Mouse (Mus musculus): ENCODE results near the gene Gm6583. TPM values are rescaled to one million over a fixed set of nuclear protein-coding genes. Genes with fewer than 3 reads are reported as not detected.

Gm6583 gene
- polyA plus RNA-seq, 1 experiment, result not detected

GRCm38 (mm10) chr5:112326446-112327009 is 29.3 kb downstream of the Gm6583 start:
- WGBS, result under 1% methylated on average over 33 of the region's 33 CpGs
- Histone ChIP-seq H3K27me3 (replicated peaks; ENCODE audit: control insufficient read depth, insufficient read depth, low read length) (no peaks in the 10 kb centered on the region), H3K27ac (ENCODE audit: insufficient read depth, low read depth, low read length) (no peak overlapping the region), H3K4me1 (ENCODE audit: control insufficient read depth, insufficient read depth, low read length) (peaks cover 3% of the 10 kb centered on the region; the same call in 1 of the 2 replicates), H3K36me3 (ENCODE audit: control insufficient read depth, insufficient read depth, low read length) (no peaks in the 10 kb centered on the region), H3K4me3 (ENCODE audit: insufficient read depth, low read depth, low read length) (peak overlapping the region; percentile 96)
- TF ChIP-seq POLR2A (IDR thresholded peaks at IDR 0.05; ENCODE audit: low read depth, low read length) (no peak), CTCF (conservative IDR thresholded peaks at IDR 0.05; ENCODE audit: insufficient read depth, insufficient read length, low read depth, low read length) (no peak)
- no peak for DNase-seq

- WGBS, result 7% methylated on average over 48 of the region's 48 CpGs
- Histone ChIP-seq H3K4me1 (ENCODE audit: control insufficient read depth, insufficient read depth, low read length) (peaks cover 3% of the 10 kb centered on the region; the same call in 1 of the 2 replicates), H3K27me3 (replicated peaks; ENCODE audit: control insufficient read depth, insufficient read depth, low read length) (no peaks in the 10 kb centered on the region), H3K27ac (ENCODE audit: insufficient read depth, low read depth, low read length) (peak within 1 kb of the TSS; percentile 71), H3K36me3 (ENCODE audit: control insufficient read depth, insufficient read depth, low read length) (no peaks in the 10 kb centered on the region), H3K4me3 (ENCODE audit: insufficient read depth, low read depth, low read length) (peak within 1 kb of the TSS; percentile 96)
- peak; percentile 64 for TF ChIP-seq POLR2A (IDR thresholded peaks at IDR 0.05; ENCODE audit: low read depth, low read length)
- 0 out of 2 replicates have a peak, but pooled peaks have one; percentile 23 for TF ChIP-seq CTCF (conservative IDR thresholded peaks at IDR 0.05; ENCODE audit: insufficient read depth, insufficient read length, low read depth, low read length)
- DNase-seq, result peak; percentile 97
These were observed 30.0 kb downstream of the Gm6583 start, which contains the start of gene Tfip11 for GRCm38 (mm10) chr5:112325546-112326445. Tfip11 (plus strand) TSS chr5:112326358.

GRCm38 (mm10) chr5:112324637-112325545 is 30.9 kb downstream of the Gm6583 start:
- 10% methylated on average over 24 of the region's 24 CpGs for WGBS
- Histone ChIP-seq H3K4me3 (ENCODE audit: insufficient read depth, low read depth, low read length) (peak overlapping the region; percentile 3; the same call in 1 of the 2 replicates), H3K36me3 (ENCODE audit: control insufficient read depth, insufficient read depth, low read length) (no peaks in the 10 kb centered on the region), H3K27me3 (replicated peaks; ENCODE audit: control insufficient read depth, insufficient read depth, low read length) (no peaks in the 10 kb centered on the region), H3K27ac (ENCODE audit: insufficient read depth, low read depth, low read length) (no peak overlapping the region), H3K4me1 (ENCODE audit: control insufficient read depth, insufficient read depth, low read length) (peaks cover 3% of the 10 kb centered on the region; the same call in 1 of the 2 replicates)
- TF ChIP-seq CTCF (conservative IDR thresholded peaks at IDR 0.05; ENCODE audit: insufficient read depth, insufficient read length, low read depth, low read length) (no peak), POLR2A (IDR thresholded peaks at IDR 0.05; ENCODE audit: low read depth, low read length) (no peak)
- peak; percentile 52 for DNase-seq

GRCm38 (mm10) chr5:112323246-112323645 is 32.6 kb downstream of the Gm6583 start:
- Histone ChIP-seq H3K4me3 (ENCODE audit: insufficient read depth, low read depth, low read length) (no peak overlapping the region), H3K36me3 (ENCODE audit: control insufficient read depth, insufficient read depth, low read length) (no peaks in the 10 kb centered on the region), H3K27me3 (replicated peaks; ENCODE audit: control insufficient read depth, insufficient read depth, low read length) (no peaks in the 10 kb centered on the region), H3K27ac (ENCODE audit: insufficient read depth, low read depth, low read length) (no peak overlapping the region), H3K4me1 (ENCODE audit: control insufficient read depth, insufficient read depth, low read length) (peaks cover 3% of the 10 kb centered on the region; the same call in 1 of the 2 replicates)
- TF ChIP-seq POLR2A (IDR thresholded peaks at IDR 0.05; ENCODE audit: low read depth, low read length) (no peak), CTCF (conservative IDR thresholded peaks at IDR 0.05; ENCODE audit: insufficient read depth, insufficient read length, low read depth, low read length) (no peak)
- 71% methylated on average over 6 of the region's 6 CpGs for WGBS
- no peak for DNase-seq

- Histone ChIP-seq H3K4me1 (ENCODE audit: control insufficient read depth, insufficient read depth, low read length) (peaks cover 3% of the 10 kb centered on the region; the same call in 1 of the 2 replicates), H3K27ac (ENCODE audit: insufficient read depth, low read depth, low read length) (no peak overlapping the region), H3K4me3 (ENCODE audit: insufficient read depth, low read depth, low read length) (no peak overlapping the region), H3K27me3 (replicated peaks; ENCODE audit: control insufficient read depth, insufficient read depth, low read length) (no peaks in the 10 kb centered on the region), H3K36me3 (ENCODE audit: control insufficient read depth, insufficient read depth, low read length) (no peaks in the 10 kb centered on the region)
- 86% methylated on average over 4 of the region's 4 CpGs for WGBS
- TF ChIP-seq CTCF (conservative IDR thresholded peaks at IDR 0.05; ENCODE audit: insufficient read depth, insufficient read length, low read depth, low read length) (no peak), POLR2A (IDR thresholded peaks at IDR 0.05; ENCODE audit: low read depth, low read length) (no peak)
- no peak for DNase-seq
These were observed 34.5 kb downstream of the Gm6583 start for GRCm38 (mm10) chr5:112321376-112321775.

GRCm38 (mm10) chr5:112320936-112321335 is 34.9 kb downstream of the Gm6583 start:
- Histone ChIP-seq H3K4me3 (ENCODE audit: insufficient read depth, low read depth, low read length) (no peak overlapping the region), H3K27me3 (replicated peaks; ENCODE audit: control insufficient read depth, insufficient read depth, low read length) (no peaks in the 10 kb centered on the region), H3K36me3 (ENCODE audit: control insufficient read depth, insufficient read depth, low read length) (no peaks in the 10 kb centered on the region), H3K27ac (ENCODE audit: insufficient read depth, low read depth, low read length) (no peak overlapping the region), H3K4me1 (ENCODE audit: control insufficient read depth, insufficient read depth, low read length) (peaks cover 3% of the 10 kb centered on the region; the same call in 1 of the 2 replicates)
- no peak for DNase-seq
- TF ChIP-seq CTCF (conservative IDR thresholded peaks at IDR 0.05; ENCODE audit: insufficient read depth, insufficient read length, low read depth, low read length), result no peak
- no peak for TF ChIP-seq POLR2A (IDR thresholded peaks at IDR 0.05; ENCODE audit: low read depth, low read length)
- 63% methylated on average over 6 of the region's 6 CpGs for WGBS

Data from kidney, adult 2 months (tissue).